Mouse (Mus musculus): Measurements from ENCODE around the gene D930007J09Rik.
A peak's percentile ranks its signal among the peaks of the same experiment; 100 is the strongest.

D930007J09Rik gene

DNA sequence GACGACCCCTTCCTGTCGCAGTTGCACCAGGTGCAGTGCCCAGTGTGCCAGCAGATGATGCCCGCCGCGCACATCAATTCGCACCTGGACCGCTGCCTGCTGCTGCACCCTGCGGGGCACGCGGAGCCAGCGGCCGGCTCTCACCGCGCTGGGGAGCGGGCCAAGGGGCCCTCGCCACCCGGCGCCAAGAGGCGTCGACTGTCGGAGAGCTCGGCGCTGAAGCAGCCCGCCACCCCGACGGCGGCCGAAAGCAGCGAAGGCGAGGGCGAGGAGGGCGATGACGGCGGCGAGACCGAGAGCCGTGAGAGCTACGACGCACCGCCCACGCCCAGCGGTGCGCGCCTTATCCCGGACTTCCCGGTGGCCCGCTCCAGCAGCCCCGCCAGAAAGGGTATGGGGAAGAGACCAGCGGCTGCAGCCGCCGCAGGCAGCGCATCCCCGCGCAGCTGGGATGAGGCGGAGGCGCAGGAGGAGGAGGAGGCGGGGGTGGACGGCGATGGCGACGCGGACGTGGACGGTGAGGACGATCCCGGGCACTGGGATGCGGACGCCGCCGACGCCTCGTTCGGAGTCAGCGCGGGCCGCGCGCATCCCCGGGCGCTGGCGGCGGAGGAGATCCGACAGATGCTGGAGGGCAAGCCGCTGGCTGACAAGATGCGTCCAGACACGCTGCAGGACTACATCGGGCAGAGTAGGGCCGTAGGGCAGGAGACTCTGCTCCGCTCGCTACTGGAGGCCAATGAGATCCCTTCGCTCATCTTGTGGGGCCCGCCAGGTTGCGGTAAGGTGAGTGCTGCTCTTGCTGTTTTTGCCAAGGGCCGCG is at the start of gene D930007J09Rik:
D930007J09Rik (minus strand) TSS at position 591 of the 823 bp plus-strand sequence.
- peak in 1 of 2 experiments; percentile 25 for DNase-seq (ENCODE audit: low spot score in 2 of 2)

DNA sequence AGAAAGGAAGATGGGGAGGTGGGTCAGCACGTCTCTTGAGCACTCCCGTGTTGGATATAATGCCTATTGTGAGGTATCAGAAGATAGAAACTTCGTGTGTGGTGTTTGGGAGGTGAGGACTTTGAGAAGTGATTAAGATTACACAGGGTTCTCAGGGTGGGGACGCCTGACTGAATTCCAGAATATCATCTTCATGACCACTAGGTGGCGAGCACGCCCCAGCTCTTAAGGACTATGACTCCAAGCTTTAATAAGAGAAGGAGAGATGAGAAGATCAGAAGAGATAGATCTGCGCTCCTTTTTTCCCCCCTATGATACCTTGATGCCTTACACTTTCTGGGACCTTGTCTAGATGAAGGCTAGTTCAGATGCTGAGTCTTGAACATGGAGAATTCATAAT is 49.3 kb upstream of the D930007J09Rik start:
- DNase-seq (ENCODE audit: low spot score in 2 of 2) = no peak

DNA sequence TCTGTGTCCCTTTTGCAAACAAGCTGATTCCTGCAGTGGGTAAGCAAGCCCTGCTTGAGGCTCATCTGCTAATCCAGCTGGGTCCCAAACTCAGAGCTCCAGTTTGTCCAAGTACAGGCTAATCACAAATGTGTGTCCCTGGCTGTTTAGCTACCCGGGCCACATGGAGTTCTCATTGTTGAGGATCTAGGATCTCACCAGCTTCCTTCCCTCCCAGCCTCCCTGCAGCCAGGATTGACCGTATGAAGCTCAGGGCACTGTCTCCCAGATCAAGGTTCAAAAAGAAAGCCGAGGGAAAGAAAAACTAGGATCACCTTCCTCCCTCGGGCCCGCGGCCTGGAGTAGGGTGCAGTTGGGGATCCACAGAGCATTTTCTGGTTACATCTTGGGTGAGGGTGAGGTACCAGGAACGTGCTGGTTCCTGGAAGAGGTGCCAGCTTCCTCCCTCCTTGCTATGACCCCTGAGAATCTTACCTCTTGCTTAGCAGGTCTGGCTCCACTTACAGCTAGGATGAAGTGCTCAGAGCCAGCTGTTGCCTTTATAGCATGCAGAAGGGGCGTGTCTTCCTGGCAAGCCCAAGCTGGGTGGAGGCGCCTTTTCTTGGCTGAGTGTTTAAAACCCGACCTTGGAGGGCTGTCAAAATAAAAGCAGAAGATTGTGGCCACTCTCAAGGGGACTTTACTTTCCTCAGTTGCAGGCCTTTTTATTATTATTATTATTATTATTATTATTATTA is 48.2 kb upstream of the D930007J09Rik start, which contains the start of gene Serpinb1a:
Serpinb1a (minus strand) TSS at position 518 of the 737 bp plus-strand sequence.
- peak; percentile 45 to 76 for DNase-seq (ENCODE audit: low spot score in 2 of 2)

DNA sequence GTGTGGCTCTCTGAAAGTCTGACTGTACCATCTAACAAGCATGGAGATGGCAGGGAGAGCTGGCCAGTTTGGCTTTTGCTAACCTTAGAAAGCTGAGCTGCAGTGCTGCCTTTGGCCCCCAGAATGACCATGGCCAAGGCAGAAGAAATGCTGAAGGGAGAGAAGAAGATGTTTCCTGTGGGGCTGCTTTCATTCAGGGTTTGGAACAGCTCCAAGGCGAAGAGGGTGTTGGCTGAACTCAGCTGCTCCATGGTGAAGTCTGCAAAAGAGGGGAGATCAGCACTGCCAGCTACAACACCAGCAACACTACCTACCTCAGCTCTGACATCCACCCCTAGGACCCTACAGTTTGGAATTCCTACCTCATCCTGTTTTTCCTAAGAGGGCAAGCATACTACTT is 47.5 kb upstream of the D930007J09Rik start:
- DNase-seq (ENCODE audit: low spot score in 2 of 2) = no peak

DNA sequence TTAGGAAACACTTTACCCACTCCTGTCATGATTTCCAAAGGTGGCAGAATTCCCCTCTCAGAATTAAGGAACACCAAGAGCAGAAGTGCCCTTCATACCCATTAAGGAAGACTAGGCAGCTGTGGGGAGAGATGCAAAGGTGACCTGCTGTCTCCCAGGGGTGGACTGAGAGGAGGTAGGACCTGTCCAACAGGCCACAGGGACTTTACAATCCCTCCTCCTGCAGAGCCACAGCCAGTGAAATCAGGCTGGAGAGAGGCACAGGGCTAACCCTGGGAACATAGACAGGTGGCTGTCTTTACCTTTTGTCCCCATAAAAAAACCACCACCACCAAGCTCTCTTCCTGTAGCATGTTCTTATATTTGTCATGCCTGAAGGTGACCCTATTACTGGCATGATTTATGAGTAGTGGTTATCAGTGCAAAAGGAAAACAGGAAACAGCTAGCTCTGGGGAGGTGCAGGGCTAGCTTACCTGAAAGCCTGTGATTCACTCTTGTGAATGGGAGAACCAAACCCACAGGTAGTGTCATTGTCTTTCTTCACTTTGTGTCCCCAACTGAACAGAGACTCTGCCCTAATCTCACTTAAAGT is 47.0 kb upstream of the D930007J09Rik start:
- no peak for DNase-seq (ENCODE audit: low spot score in 2 of 2)

DNA sequence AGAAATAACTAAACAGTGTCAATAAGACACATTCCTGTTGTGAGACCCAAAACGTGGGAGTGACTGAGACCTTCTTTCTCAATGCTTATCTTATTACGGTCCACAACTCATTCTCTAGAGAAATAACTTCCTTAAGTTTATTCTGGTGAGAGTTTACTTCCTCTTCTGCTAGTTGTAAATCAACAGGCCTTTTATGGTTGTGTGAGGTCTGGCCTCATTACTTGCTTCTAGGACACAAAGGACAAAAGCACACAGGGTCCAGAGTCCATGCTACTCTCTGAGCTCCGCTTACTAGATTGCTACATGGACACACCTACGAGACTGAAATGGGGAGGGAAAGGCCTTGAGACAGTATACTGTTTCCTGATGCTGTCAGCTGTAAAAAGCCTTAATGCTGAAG is 46.4 kb upstream of the D930007J09Rik start:
- no peak for DNase-seq (ENCODE audit: low spot score in 2 of 2)

DNA sequence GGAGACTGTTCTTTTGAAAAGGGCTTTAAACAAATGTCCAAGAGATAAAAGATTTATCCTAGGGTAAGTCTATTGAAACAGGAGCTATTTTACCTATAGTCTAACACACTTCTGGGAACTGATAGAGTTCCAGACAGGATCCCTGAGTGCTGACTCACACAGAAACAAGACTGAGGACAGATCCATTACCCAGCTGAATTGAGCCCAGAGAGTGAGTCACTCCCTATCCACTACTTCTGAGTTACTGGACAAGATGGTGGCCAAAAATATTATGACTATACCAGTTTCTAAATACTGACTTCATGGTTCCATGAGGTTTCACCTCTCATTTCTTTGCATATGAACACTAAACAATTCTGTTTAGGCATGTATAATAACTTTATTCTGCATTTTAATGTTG is 43.6 kb upstream of the D930007J09Rik start:
- no peak for DNase-seq (ENCODE audit: low spot score in 2 of 2)

DNA sequence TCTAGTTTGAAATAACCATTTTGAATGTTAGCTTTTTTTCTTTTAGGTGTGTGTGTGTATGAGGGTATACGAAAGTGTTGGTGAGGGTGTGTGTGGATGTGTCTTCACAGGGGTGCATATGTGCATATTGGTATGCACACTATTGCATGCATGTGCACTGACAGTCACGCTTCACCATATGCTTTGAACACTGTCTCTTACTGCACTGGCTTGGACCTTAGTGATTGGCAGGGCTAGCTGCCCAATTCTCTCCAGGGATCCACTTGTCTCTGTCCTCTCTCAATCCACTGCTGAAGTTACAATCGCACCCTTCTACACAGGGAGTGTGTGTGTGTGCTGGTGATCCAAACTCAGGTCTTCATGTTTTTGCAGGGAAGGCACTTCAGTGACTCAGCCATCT is 38.7 kb upstream of the D930007J09Rik start:
- no peak for DNase-seq (ENCODE audit: low spot score in 2 of 2)

DNA sequence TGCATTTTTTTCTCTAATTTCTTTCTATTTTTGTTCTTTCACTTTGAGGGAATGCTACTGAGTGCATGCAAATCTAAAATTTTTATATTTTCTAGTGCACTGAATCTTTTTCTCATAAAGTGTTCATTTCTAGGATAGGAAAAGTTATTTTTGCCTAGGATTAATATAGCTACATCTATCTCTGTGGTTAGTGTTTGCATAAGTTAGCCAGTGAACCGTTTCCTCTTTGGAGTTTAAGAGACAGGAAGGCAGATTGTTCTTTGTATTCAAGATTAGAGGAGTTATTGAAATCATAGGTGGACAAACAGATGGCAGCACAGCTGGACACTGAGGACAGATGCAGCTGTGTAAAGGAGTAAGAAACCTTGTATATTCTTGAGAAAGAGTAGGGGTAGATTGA is 36.7 kb upstream of the D930007J09Rik start:
- DNase-seq (ENCODE audit: low spot score in 2 of 2) = no peak

DNA sequence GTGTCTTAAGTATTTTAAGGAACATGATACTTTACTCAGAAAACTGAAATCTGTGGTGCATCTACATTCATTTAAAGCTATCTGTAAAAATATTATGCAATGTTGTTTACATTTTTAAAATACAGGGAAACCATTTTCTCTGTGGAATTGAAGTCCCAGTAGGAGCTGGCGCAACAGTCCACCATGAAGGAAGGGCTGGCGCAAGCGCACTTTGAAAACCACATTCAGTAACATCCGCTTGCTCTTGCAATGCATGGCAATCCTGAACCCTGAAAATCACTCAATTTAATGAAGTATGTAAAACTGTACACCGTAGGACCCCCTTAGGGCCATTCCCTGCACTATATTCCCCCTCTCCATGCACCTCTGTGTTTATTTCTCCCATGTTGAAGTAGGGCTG is 31.9 kb upstream of the D930007J09Rik start:
- no peak for DNase-seq (ENCODE audit: low spot score in 2 of 2)

DNA sequence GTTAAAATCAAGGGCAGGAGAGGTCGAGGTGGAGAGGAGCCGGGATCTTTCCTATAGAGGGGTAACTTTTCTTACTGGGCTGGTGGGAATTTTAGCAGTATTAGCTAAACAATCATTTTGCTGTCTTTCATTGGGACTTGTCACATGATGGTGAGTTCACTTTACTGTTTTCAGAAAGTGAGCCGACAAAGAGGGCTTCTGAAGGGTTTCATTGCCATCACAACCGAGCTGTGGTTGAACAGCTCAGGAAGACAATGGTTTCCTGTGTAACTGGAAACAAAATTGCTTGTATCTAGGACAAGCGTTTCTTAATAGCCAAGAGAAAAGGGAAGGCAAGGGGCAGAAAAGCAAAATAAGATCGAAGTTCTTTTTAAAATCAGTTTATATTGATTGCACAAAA is 30.6 kb upstream of the D930007J09Rik start:
- no peak for DNase-seq (ENCODE audit: low spot score in 2 of 2)

DNA sequence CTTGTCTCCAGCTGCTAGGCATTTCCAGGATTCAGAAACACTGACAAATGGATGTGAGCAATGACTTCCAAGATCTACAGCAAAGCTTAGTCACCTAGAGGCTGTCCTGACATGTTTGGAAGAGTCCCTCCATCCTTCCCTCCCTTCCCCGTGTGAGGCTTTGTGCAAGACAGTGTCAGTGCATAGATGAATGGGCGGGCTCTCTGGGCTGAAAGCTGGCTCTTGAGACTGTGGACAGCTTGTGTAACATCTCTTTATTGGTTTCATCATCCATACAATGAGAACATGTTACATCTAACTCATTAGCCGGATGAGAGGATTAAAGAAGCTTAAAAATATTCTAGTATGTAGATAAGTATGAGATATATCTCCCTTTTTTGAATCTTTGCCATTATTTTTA is 30.1 kb upstream of the D930007J09Rik start:
- DNase-seq (ENCODE audit: low spot score in 2 of 2) = no peak

DNA sequence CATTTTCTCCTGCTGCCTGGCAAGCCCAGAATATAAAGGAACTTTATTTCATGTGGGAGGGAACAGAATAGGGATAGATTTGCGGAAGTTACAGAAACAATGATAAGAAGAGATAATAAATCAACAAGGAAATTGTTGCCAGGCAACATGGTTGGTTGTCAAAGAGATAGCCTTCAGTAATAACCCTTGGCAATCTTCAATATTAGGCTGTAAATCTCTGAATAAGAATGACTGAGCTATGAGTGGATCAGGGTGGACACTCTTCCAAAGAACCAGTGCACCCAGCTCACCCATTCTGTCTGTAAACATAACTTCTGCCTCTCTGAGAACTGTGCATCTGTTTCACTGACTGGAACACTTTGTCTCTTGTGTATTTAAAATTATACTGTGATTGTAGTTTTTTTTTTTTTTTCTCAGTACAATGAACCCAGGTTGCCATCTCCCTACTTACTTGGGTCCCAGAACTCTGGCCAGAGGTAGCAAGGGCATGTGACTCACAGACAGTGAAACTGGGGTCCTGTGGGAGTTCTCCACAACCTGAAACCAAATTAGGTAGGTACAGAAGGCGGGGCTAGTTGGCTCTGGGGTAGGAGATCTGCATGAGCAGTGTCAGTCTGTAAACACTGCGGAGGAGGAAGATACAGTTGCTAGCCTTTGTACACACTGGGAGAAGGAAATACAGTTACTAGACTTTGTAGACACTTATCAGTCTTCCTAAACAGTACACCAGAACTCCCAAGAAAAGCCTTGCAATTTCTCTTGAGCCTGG is 29.0 kb upstream of the D930007J09Rik start:
- no peak for DNase-seq (ENCODE audit: low spot score in 2 of 2)

DNA sequence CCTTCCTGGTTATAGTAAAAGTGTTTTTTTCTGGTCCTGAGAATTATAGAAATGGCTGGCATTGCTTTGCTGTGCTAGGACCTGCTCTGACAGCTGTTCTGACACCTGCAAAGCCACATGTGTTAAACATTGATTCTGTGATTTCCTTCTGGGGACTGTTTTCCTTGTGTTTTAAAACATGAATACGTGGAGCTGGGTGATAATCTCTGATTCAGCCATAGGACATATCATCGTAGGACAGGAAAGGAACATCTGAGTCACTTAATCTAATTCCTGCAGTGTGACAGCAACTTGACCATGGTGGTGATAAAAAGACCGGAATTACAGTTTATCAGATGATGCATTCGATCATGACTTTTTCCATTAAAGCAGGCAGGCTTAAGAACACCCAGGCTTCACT is 26.2 kb upstream of the D930007J09Rik start:
- no peak for DNase-seq (ENCODE audit: low spot score in 2 of 2)

DNA sequence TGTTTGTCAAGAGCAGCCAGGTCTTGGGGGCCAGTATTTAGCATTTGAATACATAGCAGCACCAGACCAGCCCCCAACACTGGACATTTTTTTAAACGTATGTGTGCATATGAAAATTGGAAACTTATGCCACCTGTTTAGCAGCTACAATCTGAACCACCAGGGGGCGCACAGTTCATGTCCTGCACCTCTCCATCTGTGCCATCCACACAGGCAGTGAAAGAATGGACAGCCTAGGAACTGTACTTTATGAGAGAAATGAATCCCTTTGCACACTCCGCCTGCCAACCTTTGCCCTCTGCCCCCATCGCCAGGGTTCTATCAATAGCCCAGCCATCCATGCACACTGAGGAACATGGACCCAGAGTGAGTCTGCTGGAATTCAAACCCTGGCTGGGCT is 25.3 kb upstream of the D930007J09Rik start:
- DNase-seq (ENCODE audit: low spot score in 2 of 2) = peak; percentile 35 to 36

DNA sequence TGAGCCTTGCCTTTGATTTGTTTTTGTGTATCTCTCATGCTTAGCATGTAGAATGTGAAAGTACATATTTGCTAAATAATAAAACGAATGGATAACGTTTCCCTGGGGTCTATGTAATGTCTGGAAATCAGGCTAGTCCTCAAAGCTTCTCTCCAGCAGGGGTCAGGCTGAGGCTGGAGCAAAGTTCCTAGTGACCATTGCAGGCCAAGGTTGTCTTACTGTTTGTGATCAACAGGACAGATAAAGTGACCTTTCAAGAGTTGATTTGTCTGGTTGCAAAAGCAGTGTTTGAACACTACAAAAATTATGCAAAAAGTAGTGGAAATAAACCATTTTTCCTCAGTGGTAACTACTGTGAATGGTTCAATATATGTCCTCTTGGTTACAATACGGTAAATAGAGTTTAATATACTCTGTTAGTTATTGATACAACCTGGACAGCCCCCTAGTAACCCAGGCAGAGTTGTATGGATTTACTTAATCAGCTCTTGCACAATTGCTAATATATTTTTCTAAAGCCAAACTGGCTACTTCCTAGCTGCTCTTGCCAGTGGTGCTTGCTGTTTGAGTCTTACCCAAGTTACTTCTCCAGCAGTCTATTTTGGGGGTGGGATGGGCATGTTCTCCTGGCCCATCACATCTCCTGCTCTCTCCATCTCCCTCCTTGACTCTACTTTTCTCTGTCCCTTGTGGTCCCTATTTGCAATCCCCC is 24.6 kb upstream of the D930007J09Rik start:
- DNase-seq (ENCODE audit: low spot score in 2 of 2) = no peak

DNA sequence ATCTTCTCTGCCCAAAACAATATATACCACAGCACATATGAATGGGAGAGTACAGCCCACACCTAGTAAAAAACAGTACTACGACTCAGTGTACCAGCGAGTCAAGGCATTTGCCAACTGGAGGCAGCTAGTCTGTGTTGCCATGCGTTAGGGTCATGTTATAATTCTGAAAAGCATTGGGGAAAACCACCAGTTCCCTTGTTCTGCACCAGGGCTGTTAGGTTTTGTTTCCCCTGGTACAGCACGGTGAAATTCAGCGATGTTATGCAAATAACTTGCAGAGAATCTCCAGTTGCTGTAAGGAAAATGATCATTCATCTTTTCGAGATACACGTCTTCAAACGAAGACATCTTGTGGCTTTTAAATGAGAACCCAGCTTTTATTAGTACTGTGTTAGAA is 22.9 kb upstream of the D930007J09Rik start:
- no peak for DNase-seq (ENCODE audit: low spot score in 2 of 2)

DNA sequence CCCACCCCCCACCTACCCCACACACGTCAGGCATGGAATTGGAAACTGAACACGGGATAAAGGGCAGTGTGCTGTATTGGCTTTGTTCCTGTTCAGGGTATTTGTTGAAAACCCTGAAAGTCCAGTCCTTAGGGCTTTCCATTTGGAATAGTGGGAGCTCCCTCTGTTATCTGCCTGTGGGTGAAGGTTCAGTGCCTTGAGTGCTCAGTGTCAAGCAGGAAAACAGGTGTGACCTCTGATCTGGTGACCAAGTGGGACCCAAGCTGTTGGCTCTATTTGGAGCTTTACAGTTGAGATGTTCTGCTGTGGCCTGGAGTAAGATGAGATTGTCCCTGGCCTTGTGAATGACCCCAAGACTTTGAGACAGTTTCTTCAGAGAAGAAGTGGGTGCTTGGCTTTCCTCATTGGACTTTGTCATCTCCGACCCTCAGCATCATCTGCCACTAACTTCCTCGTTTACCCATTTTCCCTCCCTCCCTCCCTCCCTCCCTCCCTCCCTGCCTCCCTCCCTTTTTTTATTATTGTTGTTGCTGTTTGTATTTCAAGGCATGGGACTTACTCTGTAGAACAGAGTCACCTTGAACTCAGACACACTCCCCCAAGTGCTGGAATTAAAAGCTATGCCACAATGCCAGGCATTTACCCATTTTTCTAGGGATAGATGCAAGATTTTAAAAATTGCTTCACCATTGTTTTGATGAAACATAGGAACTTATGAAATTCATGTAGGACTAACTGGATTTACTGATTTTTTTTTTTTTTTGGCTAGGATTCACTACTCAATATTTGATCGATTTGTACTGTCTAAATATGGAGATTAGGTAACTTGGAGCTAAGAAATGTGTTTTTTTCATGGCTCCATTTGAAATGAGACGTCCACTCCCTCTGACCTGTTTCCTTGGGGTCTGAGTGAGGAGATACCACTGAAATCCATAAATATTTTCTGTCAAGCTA is 22.0 kb upstream of the D930007J09Rik start:
- no peak for DNase-seq (ENCODE audit: low spot score in 2 of 2)

DNA sequence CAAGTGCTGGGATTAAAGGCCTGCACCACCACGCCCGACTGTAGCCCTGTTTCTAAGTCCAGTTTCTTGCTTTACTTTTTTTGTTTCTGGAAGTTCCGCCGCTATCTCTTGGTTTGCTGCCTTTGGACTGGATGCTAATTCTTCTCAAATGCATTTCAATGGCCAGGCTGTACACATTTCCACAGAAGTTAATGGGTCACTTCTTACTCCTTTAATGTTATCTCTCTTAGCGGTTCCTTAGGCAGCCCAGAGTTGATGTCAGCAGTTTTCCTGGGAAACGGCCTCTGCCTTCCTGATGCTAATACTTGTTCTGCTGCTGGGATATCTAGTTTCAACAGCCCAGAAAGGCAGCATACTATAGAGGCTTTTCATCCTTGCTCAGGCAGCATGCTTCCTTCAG is 20.5 kb upstream of the D930007J09Rik start:
- no peak for DNase-seq (ENCODE audit: low spot score in 2 of 2)

DNA sequence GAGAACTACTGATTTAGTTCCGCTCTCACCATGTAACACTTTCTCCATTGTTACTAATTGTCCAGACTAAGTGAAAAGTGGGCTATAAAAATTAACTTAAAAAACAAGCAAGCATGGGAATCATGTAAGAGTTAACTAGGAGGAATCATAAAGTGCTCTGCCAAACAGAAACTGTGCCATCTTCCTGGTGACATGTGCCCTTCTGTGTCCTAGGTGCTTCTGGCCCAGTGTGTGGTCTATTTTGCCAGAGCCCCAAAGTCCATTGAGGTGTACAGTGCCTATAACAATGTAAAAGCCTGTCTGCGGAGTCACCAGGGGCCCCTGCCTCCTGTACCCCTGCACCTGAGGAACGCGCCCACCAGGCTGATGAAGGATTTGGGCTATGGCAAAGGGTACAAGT is 19.0 kb upstream of the D930007J09Rik start:
- no peak for DNase-seq (ENCODE audit: low spot score in 2 of 2)

All from urinary bladder, postnatal 36 days (tissue).